Mouse (Mus musculus) urinary bladder, postnatal 4 days (tissue): ENCODE results near the gene Lysmd1.
"Not testable (repeated sequence)": the region's sequence is repeated elsewhere in the genome, so short reads cannot be mapped to it uniquely, and the experiment has no call there.

Experiments
- DNase-seq, 2 experiments: peaks; one replicate each; pipeline ENCODE4 v3.0.0; 2021 to 2022; ENCODE audit warnings: low spot score in 2 of 2

Lysmd1 gene

DNA sequence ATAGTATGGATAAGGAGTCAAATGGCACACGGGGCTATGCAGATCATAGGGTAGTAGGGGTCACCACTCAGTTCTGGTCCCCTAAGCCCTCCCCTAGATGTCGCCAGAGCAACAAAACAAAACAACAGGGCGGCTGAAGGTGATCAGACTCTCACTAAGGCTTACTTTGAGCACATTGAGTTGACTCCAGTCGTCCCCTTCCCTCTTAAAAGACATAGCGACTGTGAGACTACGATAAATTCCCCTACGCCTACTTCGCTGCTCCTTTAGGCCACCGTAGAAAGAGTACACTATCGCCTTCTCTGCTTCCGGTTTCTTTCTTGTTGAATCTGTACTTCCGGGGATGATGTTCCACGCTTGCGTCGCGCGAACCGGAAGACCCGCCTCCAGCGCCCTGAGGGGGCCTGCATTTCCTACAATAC, at the start of gene Lysmd1, which contains the start of gene Scnm1:
Gene Lysmd1 (plus strand): TSS at position 409 of the 422 bp plus-strand sequence.
Gene Scnm1 (minus strand): TSS at position 332 of the 422 bp plus-strand sequence.
- DNase-seq = peak; percentile 83 to 85

DNA sequence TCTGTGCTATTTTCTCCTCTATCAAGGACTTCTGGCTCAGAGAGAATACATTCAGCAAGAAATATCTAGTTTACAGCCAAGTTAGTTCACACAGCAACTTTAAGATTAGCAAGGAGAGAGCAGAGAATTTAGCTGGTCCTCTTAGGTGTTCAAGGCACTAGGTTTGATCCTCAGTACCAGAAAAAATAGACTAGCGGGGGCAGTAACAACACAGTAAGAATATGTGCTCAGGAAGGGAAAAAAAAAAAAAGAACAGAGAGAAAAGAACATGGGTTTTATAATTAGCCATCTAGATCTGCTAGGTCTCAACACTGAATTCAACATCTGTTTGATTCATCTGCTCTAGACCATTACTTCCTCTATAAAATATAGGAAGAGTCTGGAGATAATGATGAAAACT, 45.8 kb upstream of the Lysmd1 start:
- no peak for DNase-seq

DNA sequence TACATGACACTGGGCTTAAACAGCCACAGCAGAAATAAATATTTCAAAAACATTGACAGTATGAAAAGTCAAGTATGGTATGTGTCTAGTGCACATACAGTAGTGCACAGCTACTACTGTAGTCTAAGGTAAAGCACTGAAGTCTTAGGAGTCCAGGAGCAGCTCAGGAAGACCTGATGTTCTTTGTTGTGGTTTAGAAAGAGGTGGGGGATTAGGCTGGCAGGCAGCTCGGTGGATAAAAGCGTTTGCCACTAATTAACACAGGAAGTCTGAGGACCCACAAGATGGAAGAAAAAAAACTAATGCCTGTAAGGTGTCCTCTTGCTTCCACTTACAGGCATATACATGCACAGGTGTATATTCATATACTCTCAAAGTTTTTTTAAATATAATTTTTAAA, 33.0 kb upstream of the Lysmd1 start:
- no peak for DNase-seq

DNA sequence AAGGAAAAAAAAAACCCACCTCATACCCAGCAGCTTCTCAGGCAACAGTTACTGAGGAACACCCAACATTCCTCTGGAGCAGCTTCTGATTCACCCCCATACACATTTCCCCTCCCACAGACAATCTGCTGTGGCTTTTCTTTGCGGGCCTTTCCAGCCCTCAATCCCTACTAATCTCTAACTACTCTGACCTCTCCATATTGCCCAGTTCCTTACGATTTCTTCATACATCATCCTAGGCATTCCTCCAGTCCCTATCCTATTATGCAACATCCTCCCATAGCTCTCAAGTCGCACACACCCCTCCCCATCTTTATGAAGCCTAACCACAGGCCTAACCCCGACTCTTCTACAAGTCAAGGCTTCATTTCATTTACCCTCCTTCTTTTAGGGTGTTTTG, 28.8 kb upstream of the Lysmd1 start:
- no peak for DNase-seq

DNA sequence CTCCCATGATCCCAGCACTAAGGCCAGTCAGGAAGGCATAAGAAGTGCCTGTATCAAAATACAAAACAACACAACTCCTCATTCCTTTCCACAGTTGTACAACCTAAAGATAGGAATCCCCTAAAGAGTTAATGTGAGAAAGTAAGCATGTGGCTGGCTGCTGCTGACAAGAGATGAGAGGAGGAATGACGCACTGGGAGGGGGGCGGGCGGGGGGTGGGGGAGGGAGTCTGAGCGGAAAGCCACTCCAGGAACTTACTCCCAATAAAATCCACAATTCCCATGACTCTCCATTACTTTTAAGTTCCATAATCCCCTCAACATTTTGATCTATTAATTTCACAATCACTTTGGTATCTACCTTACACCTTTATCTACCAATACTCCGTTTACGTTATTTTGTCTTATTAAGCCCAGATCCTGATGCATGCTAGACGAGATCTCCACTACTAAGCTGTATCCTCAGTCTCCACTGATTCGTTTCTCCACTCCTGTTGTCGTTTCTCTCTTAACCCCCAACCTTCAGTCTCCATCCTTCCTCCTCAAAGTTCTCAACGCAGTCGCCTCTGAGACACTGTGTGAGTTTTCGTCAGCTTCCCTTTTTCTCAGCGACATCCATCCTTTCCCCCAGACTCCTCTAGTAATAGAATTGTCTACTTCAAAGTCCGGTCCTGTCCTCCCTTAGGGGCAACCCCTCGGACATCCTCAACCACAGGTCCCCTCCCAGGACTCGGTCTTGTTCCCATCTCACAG, 28.1 kb upstream of the Lysmd1 start:
- no peak for DNase-seq

DNA sequence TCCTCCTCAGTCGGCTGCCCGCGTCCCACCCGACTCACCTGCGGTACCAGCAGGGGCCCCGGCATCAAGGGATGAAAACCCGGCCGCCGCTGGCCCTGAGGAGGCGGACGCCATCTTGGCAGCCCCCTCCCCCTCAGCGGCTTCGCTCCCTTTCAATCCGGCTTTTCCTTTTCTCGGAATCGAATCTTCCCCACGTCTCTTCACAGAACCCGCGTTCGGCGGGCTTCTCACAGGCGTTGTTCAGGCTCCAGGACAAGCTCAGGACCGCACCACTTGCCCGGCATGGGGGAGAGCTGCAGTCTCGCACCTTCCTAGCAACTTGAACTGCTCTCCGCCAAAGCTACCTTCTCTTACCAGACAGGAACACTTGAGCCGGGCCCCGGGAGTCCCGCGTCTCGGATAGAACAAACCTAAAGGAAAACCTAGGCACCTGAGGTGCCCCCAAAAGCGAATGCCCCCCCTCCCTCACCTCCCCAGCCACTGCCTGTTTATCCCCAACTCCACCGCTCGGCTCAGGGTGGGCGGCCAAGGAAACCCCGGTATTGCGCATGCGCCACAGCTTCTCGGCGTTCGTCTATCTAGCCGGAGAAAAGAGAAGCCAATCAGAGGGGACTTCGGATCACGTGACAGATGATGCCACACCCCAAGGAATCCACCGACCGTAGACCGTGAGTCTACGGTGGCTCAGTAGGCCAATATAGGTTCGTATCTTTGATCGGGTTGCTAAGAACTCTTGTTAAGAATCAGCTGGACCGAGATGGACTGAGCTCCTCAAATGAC, 27.4 kb upstream of the Lysmd1 start, which contains the start of gene Pip5k1a:
Gene Pip5k1a (minus strand): TSS at position 593 of the 780 bp plus-strand sequence.
- peak; percentile 95 to 98 for DNase-seq

DNA sequence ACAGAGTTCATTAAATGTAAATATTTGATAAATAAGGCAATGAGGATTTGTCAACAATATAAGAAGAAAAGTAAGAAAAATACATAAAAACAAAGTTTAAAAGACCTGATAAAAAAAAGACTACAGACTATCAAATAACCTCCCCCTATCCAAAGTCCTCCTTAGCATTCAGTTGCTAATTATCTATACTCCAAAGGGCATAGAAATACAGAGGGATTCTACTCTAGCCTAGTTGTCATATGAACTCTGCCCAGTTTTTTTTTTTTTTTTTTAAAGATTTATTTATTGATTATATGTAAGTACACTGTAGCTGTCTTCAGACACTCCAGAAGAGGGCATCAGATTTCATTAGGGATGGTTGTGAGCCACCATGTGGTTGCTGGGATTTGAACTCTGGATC, 26.6 kb upstream of the Lysmd1 start:
- not testable (repeated sequence) for DNase-seq

DNA sequence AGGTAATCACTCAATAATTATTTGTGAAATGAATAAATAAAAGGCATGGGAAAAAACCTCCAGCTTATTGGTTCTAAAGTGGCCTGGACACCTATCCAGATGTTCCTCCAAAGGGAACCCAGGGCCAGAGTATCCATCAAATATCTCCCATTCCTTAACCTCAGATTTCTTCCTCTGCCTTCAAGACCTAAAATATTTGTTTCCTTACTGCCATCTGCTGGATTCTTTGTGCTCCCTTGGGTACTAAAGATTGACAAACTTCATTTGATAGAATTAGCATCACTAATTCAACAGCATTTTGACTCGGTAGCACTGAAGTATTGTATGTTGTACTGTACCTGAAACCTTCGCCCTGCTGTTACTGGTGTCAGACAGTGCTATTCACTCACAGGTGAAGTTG, 26.0 kb upstream of the Lysmd1 start:
- DNase-seq = no peak

DNA sequence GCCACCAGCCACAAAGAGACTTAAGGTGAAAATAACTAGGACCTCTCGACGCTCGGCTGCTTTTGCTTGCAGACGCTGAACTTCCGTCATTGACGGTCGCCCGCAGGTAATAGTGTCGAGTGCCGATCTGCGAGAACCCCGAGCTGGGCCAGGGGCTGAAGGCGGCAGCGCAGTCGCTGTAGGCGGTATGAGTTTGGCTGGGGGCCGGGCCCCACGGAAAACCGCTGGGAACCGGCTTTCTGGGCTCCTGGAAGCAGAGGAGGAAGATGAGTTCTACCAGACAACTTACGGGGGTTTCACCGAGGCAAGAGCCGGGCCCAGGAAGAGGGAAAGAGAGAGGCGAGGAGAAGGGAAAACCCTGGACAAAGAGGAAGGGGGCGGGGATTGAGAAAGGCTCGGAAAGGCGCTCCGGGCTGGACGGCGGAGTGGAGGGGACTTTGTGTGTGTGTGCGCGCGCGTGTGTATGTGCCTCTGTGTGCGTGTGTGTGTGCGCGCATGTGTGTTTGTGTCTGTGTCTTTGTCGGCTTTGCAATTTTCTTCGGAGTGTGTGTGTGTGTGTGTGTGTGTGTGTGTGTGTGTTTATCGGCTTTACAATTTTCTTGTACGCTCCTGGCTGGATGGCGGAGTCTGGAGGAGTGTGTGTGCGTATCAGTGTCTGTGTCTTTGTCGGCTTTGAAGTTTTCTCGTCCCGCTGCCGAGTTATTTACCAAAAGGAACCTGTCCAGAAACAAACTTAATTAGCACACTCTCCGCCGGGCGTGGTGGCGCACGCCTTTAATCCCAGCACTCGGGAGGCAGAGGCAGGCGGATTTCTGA, 22.8 kb upstream of the Lysmd1 start, which contains the start of gene Vps72:
Gene Vps72 (plus strand): TSS at position 112 of the 816 bp plus-strand sequence.
- DNase-seq = peak; percentile 84 to 87

DNA sequence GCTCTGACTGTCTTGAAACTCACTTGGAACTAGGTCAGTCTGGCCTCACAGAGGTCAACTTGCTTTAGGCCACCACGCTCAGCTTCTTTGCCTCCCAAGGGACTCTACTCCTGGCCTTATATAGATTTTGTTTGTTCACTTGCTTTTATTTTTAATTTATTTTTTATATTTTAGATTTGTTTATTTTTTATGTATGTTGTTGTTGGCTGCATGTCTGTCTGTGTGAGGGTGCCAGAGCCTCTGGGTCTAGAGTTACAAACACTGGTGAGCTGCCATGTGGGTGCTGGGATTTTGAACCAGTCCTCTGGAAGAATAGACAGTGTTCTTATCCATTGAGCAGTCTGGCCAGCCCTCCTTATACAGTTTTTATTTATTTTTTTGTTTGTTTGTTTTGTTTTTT, 21.1 kb upstream of the Lysmd1 start:
- DNase-seq = no peak

DNA sequence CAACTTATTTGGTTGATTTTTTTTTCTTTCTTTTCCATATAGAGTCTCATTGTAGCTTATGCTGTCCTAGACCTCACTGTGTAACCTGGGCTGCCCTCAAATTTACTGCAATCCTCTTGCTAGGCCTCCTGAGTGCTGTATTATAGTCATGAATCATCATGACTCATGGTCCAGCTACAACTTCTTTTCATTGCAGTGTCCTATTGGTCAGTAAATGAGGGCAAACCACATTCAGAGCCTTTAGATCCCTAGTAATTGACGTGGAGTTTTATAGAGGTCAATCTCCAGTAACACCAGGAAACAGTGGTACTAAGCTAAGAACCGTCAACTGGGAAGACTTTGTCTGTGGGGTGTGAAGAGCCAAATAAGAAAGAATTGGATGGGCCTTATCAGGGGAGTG, 16.1 kb upstream of the Lysmd1 start:
- no peak for DNase-seq

DNA sequence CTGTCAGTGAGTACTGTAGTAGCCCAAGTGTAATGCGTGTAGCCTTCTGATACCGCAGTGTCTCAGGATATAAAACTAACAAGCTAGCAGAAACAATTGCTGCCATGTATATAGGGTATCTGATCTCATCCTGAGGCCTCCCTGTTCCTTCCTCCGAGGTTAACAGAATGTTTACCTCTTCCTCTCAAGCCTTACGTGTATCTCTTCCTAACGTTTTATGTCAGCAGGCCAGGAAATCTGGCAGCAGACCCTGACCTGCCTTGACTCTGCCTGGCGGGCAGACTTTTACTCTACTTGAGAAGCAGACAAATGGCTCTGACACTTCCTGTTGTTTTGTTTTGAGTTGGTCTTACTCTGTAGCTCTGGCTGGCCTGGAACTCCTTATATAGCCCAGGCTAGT, 12.3 kb upstream of the Lysmd1 start:
- no peak for DNase-seq

DNA sequence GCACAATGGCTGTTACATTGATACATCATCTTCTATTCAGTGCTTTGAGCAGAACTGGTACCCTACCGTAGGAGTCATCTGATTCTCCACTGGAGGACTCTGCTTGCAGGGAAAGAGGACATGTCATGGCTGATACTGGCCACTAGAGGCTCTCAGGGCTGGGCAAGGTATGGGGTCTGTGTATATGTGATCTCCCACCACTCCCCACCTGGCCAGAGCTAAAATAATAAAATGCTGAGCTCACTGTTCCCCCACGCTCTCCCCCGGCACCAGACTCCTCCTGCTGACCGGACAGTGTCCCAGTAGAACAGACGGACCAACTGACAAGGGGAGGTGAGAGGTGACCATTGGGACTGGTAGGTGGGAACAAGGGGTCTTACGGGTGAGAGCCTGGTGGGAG, 9.6 kb upstream of the Lysmd1 start, which contains the start of gene Tmod4:
Gene Tmod4 (plus strand): TSS at position 231 of the 400 bp plus-strand sequence.
- no peak for DNase-seq

DNA sequence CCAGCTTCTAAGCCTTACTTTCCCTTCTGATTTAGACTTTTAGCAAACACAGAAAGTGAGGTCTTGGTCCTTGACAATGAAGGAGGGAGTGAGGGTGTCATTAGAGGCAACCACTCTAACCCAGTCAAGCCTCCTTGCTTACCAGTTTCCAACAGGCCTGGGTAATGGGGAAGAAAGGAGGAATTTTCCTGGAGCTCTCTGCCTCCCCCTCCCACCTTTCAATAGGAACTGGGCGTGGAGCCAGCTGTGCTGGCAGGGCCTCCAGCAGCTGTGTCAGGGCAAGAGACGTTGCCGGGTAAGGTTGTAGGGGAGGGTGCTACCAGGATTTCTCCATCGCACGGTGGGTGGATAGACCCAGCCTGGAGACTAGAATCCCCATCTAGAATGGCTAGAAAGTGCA, 8.9 kb upstream of the Lysmd1 start:
- DNase-seq = no peak

DNA sequence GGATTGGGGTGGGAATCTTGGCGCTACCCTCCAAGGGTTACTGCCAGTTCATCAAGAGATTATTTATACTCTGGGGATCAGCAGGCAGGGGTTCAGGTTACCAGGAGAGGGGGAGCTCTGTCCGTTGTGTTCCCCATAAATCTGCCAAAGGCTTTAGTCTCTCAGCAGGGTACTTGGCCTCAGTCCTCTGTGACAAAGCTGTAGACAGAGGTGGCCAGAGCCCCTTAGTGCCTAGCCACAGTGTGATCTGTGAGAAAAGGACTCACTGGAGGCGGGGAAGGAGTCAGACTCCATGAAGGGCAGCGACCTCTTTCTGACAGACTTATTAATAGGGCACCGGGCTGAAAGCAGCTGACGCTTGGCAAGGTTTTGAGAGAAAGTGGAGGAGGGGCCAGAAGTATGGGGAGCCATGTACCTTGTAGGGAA, 4.6 kb upstream of the Lysmd1 start:
- no peak for DNase-seq

DNA sequence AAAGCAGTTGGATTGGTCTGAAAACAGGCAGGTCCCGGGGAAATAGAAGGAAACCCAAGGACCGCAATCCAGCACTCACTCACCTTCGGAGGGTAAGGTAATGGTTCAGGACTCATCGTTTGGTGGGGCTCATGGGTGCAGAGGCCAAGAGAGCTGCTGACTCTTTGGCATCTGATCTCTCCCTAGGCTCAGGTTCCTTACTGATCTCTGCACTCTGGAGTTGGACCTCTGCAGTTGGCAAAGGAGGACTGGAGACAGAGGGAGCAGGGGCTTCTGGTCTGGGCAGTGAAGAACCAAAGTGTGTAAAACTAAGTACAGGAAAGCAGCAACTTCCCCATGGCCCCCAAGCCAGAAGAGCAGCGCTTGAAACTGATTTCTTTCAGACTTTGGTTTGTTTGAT, 3.8 kb upstream of the Lysmd1 start:
- DNase-seq = no peak

DNA sequence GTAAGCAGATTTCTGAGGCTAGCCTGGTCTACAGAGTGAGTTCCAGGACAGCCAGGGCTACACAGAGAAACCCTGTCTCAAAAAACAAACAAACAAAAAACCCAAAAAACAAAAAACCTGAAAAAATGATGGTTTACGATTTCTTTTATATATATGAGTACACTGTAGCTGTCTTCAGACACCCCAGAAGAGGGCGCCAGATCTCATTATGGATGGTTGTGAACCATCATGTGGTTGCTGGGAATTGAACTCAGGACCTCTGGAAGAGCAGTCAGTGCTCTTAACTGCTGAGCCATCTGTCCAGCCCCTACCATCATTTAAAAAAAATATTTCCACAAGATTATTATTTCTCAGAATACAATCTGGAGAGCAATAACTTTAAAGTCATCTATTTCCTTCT, 1.5 kb upstream of the Lysmd1 start:
- not testable (repeated sequence) for DNase-seq

DNA sequence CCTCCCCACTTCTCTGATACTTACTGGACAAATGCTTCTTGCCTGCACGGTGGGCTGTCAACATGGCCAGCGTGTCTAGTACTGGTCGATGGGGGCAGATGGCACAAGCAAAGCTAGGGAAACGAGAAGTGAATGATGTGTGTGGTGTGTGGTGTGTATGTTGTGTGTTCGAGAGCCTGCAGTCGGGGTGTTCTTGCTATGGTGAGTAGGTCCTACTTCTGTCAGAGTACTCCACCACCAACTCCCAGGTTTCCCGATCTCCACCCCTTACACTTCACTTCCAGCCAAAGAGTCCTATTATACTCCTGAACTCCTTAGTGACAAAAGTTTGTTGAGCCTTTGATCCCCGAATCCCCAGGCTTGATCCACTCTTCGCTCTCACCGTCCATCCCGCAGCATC, 712 bp upstream of the Lysmd1 start:
- DNase-seq = no peak

DNA sequence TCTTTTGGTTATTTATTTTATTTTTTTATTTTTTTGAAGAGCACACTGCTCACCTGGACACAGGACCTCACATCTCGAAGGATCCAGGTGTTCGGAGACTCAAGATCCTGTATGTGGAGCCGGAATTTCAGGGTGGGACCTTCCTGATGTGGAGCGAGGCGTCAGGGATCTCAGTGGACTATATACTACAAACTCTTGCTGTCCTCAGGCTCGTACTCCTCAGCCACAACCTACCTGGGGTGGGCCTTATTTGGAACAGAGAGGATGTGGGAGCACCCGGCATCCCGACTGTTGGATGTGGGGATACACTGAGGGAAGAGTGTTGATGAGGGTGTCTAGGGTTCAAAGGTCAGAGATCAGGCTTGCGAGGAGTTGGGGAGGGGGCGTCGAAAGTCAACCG, 245 bp downstream of the Lysmd1 start:
- DNase-seq = not testable (repeated sequence)

DNA sequence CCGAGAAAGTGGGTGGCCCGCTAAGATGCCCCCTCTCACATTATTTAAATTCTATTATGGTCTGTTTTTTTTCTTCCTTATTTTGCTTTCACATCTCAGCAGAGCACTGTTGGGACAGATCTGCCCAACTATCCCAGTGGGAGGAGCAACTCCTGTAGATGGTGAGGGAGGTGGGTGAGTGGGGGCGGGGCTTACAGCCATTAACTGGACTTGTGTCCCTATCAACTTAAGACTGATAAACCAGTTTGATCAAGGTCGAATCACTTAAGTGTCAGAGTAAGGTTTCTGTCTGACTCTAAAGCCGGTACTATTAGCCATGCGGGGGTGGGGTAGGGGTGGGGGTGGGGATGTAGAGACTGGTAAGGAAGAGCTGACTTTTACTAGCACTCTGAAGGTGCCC, 1.1 kb downstream of the Lysmd1 start:
- DNase-seq = peak in 1 of 2 experiments; percentile 56

DNA sequence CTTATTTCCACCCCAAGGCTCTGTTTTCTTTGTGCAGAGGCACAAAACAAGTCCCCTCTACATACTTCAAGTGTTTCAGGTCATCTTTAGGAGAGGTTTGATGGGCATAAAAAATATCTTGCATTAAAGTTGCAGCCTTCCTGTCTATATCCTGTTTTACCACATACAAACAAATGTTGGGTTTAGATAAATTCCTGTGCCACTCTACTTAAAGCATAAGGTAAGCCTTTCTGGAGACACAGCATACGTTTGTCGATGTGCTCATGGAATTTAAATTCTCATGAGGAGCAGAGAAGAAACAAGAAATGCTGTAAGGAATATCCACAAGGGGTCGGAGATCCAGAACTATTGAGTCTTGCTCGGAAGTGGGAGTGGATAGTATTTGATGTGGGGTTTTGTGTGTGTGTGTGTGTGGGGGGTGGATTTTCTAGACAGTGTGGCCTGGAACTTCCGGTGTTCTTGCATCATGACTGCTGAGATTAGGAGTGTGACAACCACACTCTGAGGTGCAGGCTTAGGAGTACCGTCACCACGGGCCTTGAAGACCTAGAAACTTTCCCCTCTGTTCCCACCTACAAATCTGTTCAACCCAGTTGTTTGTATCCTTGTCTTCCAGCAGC, 1.7 kb downstream of the Lysmd1 start:
- no peak for DNase-seq
